In the genomic region with DNA sequence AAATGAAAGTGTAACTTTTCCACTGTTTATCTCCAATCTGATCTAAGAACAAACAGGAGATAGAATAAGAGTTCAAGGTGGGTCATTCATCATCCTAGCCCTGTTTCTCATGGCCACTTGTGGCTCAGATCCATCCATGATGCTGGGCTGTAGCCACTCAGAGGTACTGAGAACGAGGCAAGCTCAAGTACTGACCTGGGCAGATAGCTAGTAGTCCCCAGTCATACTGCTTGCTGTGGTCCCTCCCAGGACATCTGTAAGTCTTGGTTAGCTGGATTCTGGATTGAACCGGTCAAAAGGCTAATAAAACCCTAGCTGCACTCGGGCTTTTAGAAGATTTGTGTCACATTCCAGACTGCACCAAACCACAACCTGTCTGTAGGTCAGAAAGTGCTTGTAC, we compare ENCODE assay signal across 12 mouse cellular contexts. TPM values are rescaled to one million over a fixed set of nuclear protein-coding genes. Genes with fewer than 3 reads are reported as not detected.
"Had no signal": no experiment of that assay in that cellular context is flagged by ENCODE, and none has a peak within 500 bp of the region (broad histone marks: within the 10 kb centered on the region; RNA-seq: fewer than 3 reads in every experiment).

No protein-coding gene starts in this region.

- ATAC-seq: lung, postnatal 0 days had no signal

- H3K27me3 ChIP-seq: stomach, embryonic 15.5 days had no signal

- DNase-seq: kidney, postnatal 25 days; lung, adult 2 months; lung, postnatal 4 days; midbrain, embryonic 14.5 days; right cerebral cortex, adult 18-20 months; right cerebral cortex, postnatal 25 days; spleen, adult 18-20 months; thymus, adult 2 months; thymus, postnatal 25 days had no signal

RNA-seq across cellular contexts. Expression of gene Meis2, which starts 12.1 kb away (rescaled TPM):
- total RNA-seq: megakaryocyte, adult 5-6 weeks had no signal
